25 mouse cellular contexts compared by ENCODE assay signal in genomic region chr5:97056791-97057450, GRCm38 (mm10). TPM values are rescaled to one million over a fixed set of nuclear protein-coding genes. Genes with fewer than 3 reads are reported as not detected.
DNase-seq lines count a peak whose midpoint lies in the region; ATAC-seq and TF ChIP-seq lines count a peak whose summit lies in the region.
"Had no signal": no experiment of that assay in that cellular context is flagged by ENCODE, and none has a peak within 500 bp of the region (broad histone marks: within the 10 kb centered on the region; RNA-seq: fewer than 3 reads in every experiment).

No protein-coding gene starts in this region.

- H3K27ac ChIP-seq in hindbrain, embryonic 12.5 days = no peak overlapping the region
- H3K27ac ChIP-seq in hindbrain, embryonic 16.5 days (ENCODE audit: low read depth, low read length) = no peak overlapping the region
- peak overlapping the region; percentile 25; the same call in 1 of the 2 replicates for H3K27ac ChIP-seq in liver, adult 2 months (replicated peaks; ENCODE audit: insufficient read depth, low read depth, low read length)
- H3K27ac ChIP-seq in liver, postnatal 0 days (ENCODE audit: low read depth) = no peak overlapping the region
- no peak overlapping the region for H3K27ac ChIP-seq in stomach, embryonic 14.5 days (ENCODE audit: low read length)
- H3K27ac ChIP-seq in stomach, postnatal 0 days (replicated peaks) = no peak overlapping the region
- H3K27ac ChIP-seq: embryonic facial prominence, embryonic 12.5 days; forebrain, embryonic 13.5 days; heart, embryonic 15.5 days; left cerebral cortex, adult 2 months; limb, embryonic 13.5 days; stomach, embryonic 15.5 days had no signal

- no peak overlapping the region for H3K9ac ChIP-seq in hindbrain, embryonic 12.5 days
- no peak overlapping the region for H3K9ac ChIP-seq in hindbrain, embryonic 16.5 days (ENCODE audit: low read depth, low read length)
- peak overlapping the region; percentile 30; the same call in 1 of the 2 replicates for H3K9ac ChIP-seq in liver, adult 2 months (ENCODE audit: low read depth, low read length)
- H3K9ac ChIP-seq in liver, postnatal 0 days (replicated peaks) = no peak overlapping the region
- no peak overlapping the region for H3K9ac ChIP-seq in stomach, embryonic 14.5 days (replicated peaks; ENCODE audit: low read depth, low read length)
- H3K9ac ChIP-seq in stomach, postnatal 0 days (ENCODE audit: low read length) = no peak overlapping the region
- H3K9ac ChIP-seq: embryonic facial prominence, embryonic 12.5 days; forebrain, embryonic 13.5 days; heart, embryonic 15.5 days; limb, embryonic 13.5 days; stomach, embryonic 15.5 days had no signal

- no peaks in the 10 kb centered on the region for H3K4me1 ChIP-seq in hindbrain, embryonic 12.5 days
- no peaks in the 10 kb centered on the region for H3K4me1 ChIP-seq in hindbrain, embryonic 16.5 days (ENCODE audit: control insufficient read depth, insufficient read depth, low read depth, low read length)
- H3K4me1 ChIP-seq in liver, adult 2 months (ENCODE audit: control insufficient read depth, insufficient read depth, low read length) = peaks cover 9% of the 10 kb centered on the region; the same call in 1 of the 2 replicates
- no peaks in the 10 kb centered on the region for H3K4me1 ChIP-seq in liver, postnatal 0 days (ENCODE audit: insufficient read depth)
- no peaks in the 10 kb centered on the region for H3K4me1 ChIP-seq in stomach, embryonic 14.5 days (ENCODE audit: control insufficient read depth, insufficient read depth, low read length)
- H3K4me1 ChIP-seq in stomach, postnatal 0 days (replicated peaks; ENCODE audit: control insufficient read depth, insufficient read depth) = no peaks in the 10 kb centered on the region
- H3K4me1 ChIP-seq: embryonic facial prominence, embryonic 12.5 days; forebrain, embryonic 13.5 days; heart, embryonic 15.5 days; limb, embryonic 13.5 days; stomach, embryonic 15.5 days had no signal

- WGBS in hindbrain, embryonic 12.5 days = 91% methylated on average over 12 of the region's 12 CpGs
- WGBS in hindbrain, embryonic 16.5 days = 84% methylated on average over 12 of the region's 12 CpGs
- 36% methylated on average over 12 of the region's 12 CpGs for WGBS in liver, adult 2 months
- WGBS in liver, postnatal 0 days (ENCODE audit: insufficient replicate concordance) = 87% methylated on average over 12 of the region's 12 CpGs
- 77% methylated on average over 12 of the region's 12 CpGs for WGBS in stomach, embryonic 14.5 days
- 78% methylated on average over 12 of the region's 12 CpGs for WGBS in stomach, postnatal 0 days

- H3K4me3 ChIP-seq in hindbrain, embryonic 12.5 days = no peak overlapping the region
- no peak overlapping the region for H3K4me3 ChIP-seq in hindbrain, embryonic 16.5 days (ENCODE audit: low read length)
- H3K4me3 ChIP-seq in liver, adult 2 months (ENCODE audit: insufficient read depth, low read depth, low read length) = peak overlapping the region; percentile 10; the same call in 1 of the 2 replicates
- no peak overlapping the region for H3K4me3 ChIP-seq in liver, postnatal 0 days (ENCODE audit: low read depth, low read length)
- H3K4me3 ChIP-seq in stomach, embryonic 14.5 days (ENCODE audit: low read depth, low read length) = no peak overlapping the region
- H3K4me3 ChIP-seq in stomach, postnatal 0 days (ENCODE audit: low read depth, low read length) = no peak overlapping the region
- H3K4me3 ChIP-seq: embryonic facial prominence, embryonic 12.5 days; erythroblast, embryonic 14.5 days; forebrain, embryonic 13.5 days; heart, embryonic 15.5 days; left cerebral cortex, adult 2 months; limb, embryonic 13.5 days; myocyte; stomach, embryonic 15.5 days had no signal

- 0 out of 2 replicates have a peak, but pooled peaks cover 3% of the 10 kb centered on the region for H3K36me3 ChIP-seq in hindbrain, embryonic 12.5 days
- H3K36me3 ChIP-seq in hindbrain, embryonic 16.5 days (ENCODE audit: control insufficient read depth, insufficient read depth, low read length) = peaks cover 5% of the 10 kb centered on the region; the same call in 1 of the 2 replicates
- H3K36me3 ChIP-seq in liver, adult 2 months (ENCODE audit: control insufficient read depth, insufficient read depth, low read length) = peaks cover 12% of the 10 kb centered on the region
- H3K36me3 ChIP-seq in liver, postnatal 0 days (replicated peaks; ENCODE audit: insufficient read depth, low read length) = peaks cover 80% of the 10 kb centered on the region
- H3K36me3 ChIP-seq in stomach, embryonic 14.5 days (ENCODE audit: control insufficient read depth, insufficient read depth, low read length) = peaks cover 11% of the 10 kb centered on the region
- H3K36me3 ChIP-seq in stomach, postnatal 0 days (ENCODE audit: control insufficient read depth, insufficient read depth, low read length) = 0 out of 2 replicates have a peak, but pooled peaks cover 7% of the 10 kb centered on the region

- H3K79me2 ChIP-seq in liver, adult 2 months (ENCODE audit: control insufficient read depth, insufficient read depth, low read length) = no peaks in the 10 kb centered on the region

- no peaks in the 10 kb centered on the region for H3K9me3 ChIP-seq in hindbrain, embryonic 12.5 days (replicated peaks)
- no peaks in the 10 kb centered on the region for H3K9me3 ChIP-seq in hindbrain, embryonic 16.5 days (ENCODE audit: control insufficient read depth, low read length)
- H3K9me3 ChIP-seq in liver, postnatal 0 days (ENCODE audit: low read length) = no peaks in the 10 kb centered on the region
- H3K9me3 ChIP-seq in stomach, embryonic 14.5 days (ENCODE audit: control insufficient read depth, low read depth, low read length) = no peaks in the 10 kb centered on the region
- H3K9me3 ChIP-seq in stomach, postnatal 0 days (ENCODE audit: control insufficient read depth, low read length) = no peaks in the 10 kb centered on the region
- H3K9me3 ChIP-seq: embryonic facial prominence, embryonic 12.5 days; forebrain, embryonic 13.5 days; heart, embryonic 15.5 days; limb, embryonic 13.5 days; stomach, embryonic 15.5 days had no signal

- H3K27me3 ChIP-seq in hindbrain, embryonic 12.5 days = no peaks in the 10 kb centered on the region
- H3K27me3 ChIP-seq in hindbrain, embryonic 16.5 days (replicated peaks; ENCODE audit: control insufficient read depth, insufficient read depth, low read length) = no peaks in the 10 kb centered on the region
- H3K27me3 ChIP-seq in liver, adult 2 months (ENCODE audit: control insufficient read depth, insufficient read depth, low read length) = no peaks in the 10 kb centered on the region
- H3K27me3 ChIP-seq in liver, postnatal 0 days (ENCODE audit: insufficient read depth, low read length) = no peaks in the 10 kb centered on the region
- H3K27me3 ChIP-seq in stomach, embryonic 14.5 days (ENCODE audit: control insufficient read depth, insufficient read depth, low read length) = no peaks in the 10 kb centered on the region
- no peaks in the 10 kb centered on the region for H3K27me3 ChIP-seq in stomach, postnatal 0 days (ENCODE audit: control insufficient read depth, insufficient read depth, low read length)
- H3K27me3 ChIP-seq: embryonic facial prominence, embryonic 12.5 days; forebrain, embryonic 13.5 days; heart, embryonic 15.5 days; limb, embryonic 13.5 days; Patski; stomach, embryonic 15.5 days had no signal

- no peak for TF ChIP-seq CTCF in liver, adult 2 months (IDR thresholded peaks at IDR 0.05; ENCODE audit: low read depth, low read length)
- TF ChIP-seq CTCF in liver, postnatal 0 days (IDR thresholded peaks at IDR 0.05; ENCODE audit: low read depth) = no peak
- TF ChIP-seq CTCF in stomach, postnatal 0 days (IDR thresholded peaks at IDR 0.05; ENCODE audit: low read depth) = no peak

- TF ChIP-seq EP300 in liver, postnatal 0 days (IDR thresholded peaks at IDR 0.05; ENCODE audit: low read depth) = no peak
- TF ChIP-seq EP300 in stomach, postnatal 0 days (optimal IDR thresholded peaks at IDR 0.05) = no peak

- TF ChIP-seq POLR2A in liver, adult 2 months (IDR thresholded peaks at IDR 0.05; ENCODE audit: extremely low read depth, insufficient read depth, low read length) = no peak

- peak; percentile 58; the same call in 1 of the 2 replicates for ATAC-seq in hindbrain, embryonic 12.5 days (ENCODE audit: low FRiP score)
- ATAC-seq in hindbrain, embryonic 16.5 days = no peak
- ATAC-seq in liver, postnatal 0 days = no peak
- 0 out of 2 replicates have a peak, but pooled peaks have one; percentile 49 for ATAC-seq in stomach, embryonic 14.5 days (ENCODE audit: insufficient number of reproducible peaks, insufficient read depth, low FRiP score, low read depth)
- no peak for ATAC-seq in stomach, postnatal 0 days (ENCODE audit: low FRiP score, low TSS enrichment)
- ATAC-seq: CD4-positive, CD25-positive, alpha-beta regulatory T cell, adult 4 months; forebrain, embryonic 13.5 days; Patski had no signal

- peak; percentile 93 for DNase-seq in liver, adult 2 months (ENCODE audit: extremely low read depth, low read depth, low spot score)
- no peak for DNase-seq in liver, postnatal 0 days
- no peak for DNase-seq in stomach, postnatal 0 days (ENCODE audit: low spot score)
- peak; percentile 6 for DNase-seq in yolk sac, embryonic 10.5 days (ENCODE audit: low spot score)
- DNase-seq in left cerebral cortex, adult 9 months (ENCODE audit: low spot score in 2 of 2) = no peak
- DNase-seq: adrenal gland, adult 8-10 months; cerebellum, adult 9-11 months; gastrocnemius, postnatal 14 days; heart, postnatal 4 days; layer of hippocampus, adult 9-11 months; lung, postnatal 10 days; right cerebral cortex, postnatal 25 days had no signal

- no peak overlapping the region for H3K4me2 ChIP-seq in hindbrain, embryonic 12.5 days (replicated peaks)
- H3K4me2 ChIP-seq in hindbrain, embryonic 16.5 days (ENCODE audit: low read length) = no peak overlapping the region
- no peak overlapping the region for H3K4me2 ChIP-seq in liver, postnatal 0 days (ENCODE audit: low read depth, low read length)
- H3K4me2 ChIP-seq in stomach, embryonic 14.5 days (replicated peaks; ENCODE audit: low read depth, low read length) = no peak overlapping the region
- H3K4me2 ChIP-seq in stomach, postnatal 0 days (replicated peaks; ENCODE audit: low read depth) = no peak overlapping the region
- H3K4me2 ChIP-seq: embryonic facial prominence, embryonic 12.5 days; forebrain, embryonic 13.5 days; heart, embryonic 15.5 days; limb, embryonic 13.5 days; stomach, embryonic 15.5 days had no signal

RNA-seq across cellular contexts. Expression of gene Paqr3, which starts 54.5 kb away (rescaled TPM):
- polyA plus RNA-seq in hindbrain, embryonic 12.5 days (2016; fragmentation: Nextera tagmentation; extraction: Ambion mirVana) = 20.5 and 21.8 TPM in 2 replicates
- 16.5 and 16.8 TPM in 2 replicates for polyA plus RNA-seq in hindbrain, embryonic 16.5 days (2015; fragmentation: Nextera tagmentation; extraction: Ambion mirVana)
- total RNA-seq in liver, adult 2 months (2014; rRNA removed) = 7.9 and 8.1 TPM in 2 replicates
- 7.9 and 10.5 TPM in 2 replicates for polyA plus RNA-seq in liver, adult 2 months (2012; rRNA removed)
- polyA plus RNA-seq in liver, postnatal 0 days (2015; fragmentation: Nextera tagmentation; extraction: Ambion mirVana) = 1.9 TPM in 2 replicates
- polyA plus RNA-seq in stomach, embryonic 14.5 days (2014; fragmentation: Nextera tagmentation; extraction: Ambion mirVana) = 3.3 and 5.1 TPM in 2 replicates
- polyA plus RNA-seq in stomach, postnatal 0 days (2015; fragmentation: Nextera tagmentation; extraction: Ambion mirVana) = 1.2 and 1.4 TPM in 2 replicates

RNA-seq across cellular contexts. Expression of gene Bmp2k, which starts 59.4 kb away (rescaled TPM):
- 12.8 and 15.2 TPM in 2 replicates for polyA plus RNA-seq in hindbrain, embryonic 12.5 days (2016; fragmentation: Nextera tagmentation; extraction: Ambion mirVana)
- 7.8 and 8.9 TPM in 2 replicates for polyA plus RNA-seq in hindbrain, embryonic 16.5 days (2015; fragmentation: Nextera tagmentation; extraction: Ambion mirVana)
- total RNA-seq in liver, adult 2 months (2014; rRNA removed) = 6.6 and 7.1 TPM in 2 replicates
- polyA plus RNA-seq in liver, adult 2 months (2012; rRNA removed) = 2.7 and 2.9 TPM in 2 replicates
- 13.6 and 15.2 TPM in 2 replicates for polyA plus RNA-seq in liver, postnatal 0 days (2015; fragmentation: Nextera tagmentation; extraction: Ambion mirVana)
- polyA plus RNA-seq in stomach, embryonic 14.5 days (2014; fragmentation: Nextera tagmentation; extraction: Ambion mirVana) = 13.4 and 13.5 TPM in 2 replicates
- polyA plus RNA-seq in stomach, postnatal 0 days (2015; fragmentation: Nextera tagmentation; extraction: Ambion mirVana) = 10.6 and 11.9 TPM in 2 replicates

Comparison
In these comparisons a context has a peak if more than half of its experiments do, and no peak if none do; other contexts are left out.
1. ATAC-seq: peak in hindbrain, embryonic 12.5 days (single experiment) and stomach, embryonic 14.5 days (single experiment); none in hindbrain, embryonic 16.5 days (single experiment), liver, postnatal 0 days (single experiment) and stomach, postnatal 0 days (single experiment).
2. DNase-seq: peak in liver, adult 2 months (single experiment) and yolk sac, embryonic 10.5 days (single experiment); none in liver, postnatal 0 days (single experiment), stomach, postnatal 0 days (single experiment) and left cerebral cortex, adult 9 months (0 of 2).